Mouse (Mus musculus) kidney, postnatal 25 days (tissue): ENCODE results near the gene Mapkapk3.

ENCODE experiments used
- DNase-seq, 2 experiments: peaks; one replicate each; pipeline ENCODE4 v3.0.0; 2021; ENCODE audit warnings: mixed read lengths in 2 of 2

Gene Mapkapk3

DNA sequence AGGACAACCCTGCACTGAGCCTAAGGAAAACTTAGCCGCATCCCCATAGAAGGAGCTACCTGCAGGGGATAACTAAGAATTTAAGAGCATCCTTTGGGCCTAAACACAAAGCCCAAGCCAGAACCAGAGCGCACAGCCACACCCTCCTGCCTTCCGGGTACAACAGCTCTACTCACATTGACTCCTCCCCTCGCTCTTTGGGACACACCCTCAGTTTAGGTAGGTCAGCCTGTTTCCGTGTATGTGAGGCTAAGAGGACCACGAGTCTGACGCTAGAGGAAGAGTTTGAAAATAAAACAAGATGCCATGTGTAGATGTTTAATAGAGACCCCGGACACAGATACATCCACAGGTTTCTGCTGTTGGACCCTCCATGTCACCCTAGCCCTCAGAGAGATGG, 966 bp downstream of the Mapkapk3 start:
- DNase-seq = peak; percentile 53 to 68

DNA sequence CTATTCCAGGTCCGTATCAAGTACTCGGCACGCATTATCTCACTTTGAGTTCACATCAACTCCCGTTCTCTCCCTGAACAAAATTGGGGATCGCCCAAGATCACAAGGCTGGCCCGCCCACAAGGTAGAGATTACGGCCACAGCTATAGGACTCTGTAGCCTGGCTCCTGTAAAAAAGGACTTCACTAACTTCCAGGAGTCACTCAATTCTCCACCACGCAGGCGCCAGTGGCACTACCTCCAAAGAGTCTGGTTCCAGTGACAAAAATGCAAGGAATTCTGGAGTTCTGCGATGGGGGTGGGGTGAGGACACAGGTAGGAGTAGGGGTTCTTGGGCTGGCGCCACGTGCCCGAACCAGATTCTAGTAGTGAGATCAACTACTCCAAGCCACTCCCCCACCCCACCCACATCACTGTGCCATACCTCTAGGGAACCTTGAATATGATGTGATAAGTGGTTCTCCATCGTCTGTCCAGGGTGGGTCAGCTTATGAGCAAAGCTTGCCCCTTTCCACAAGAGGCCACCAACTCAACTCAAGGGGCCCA, 1.5 kb downstream of the Mapkapk3 start:
- peak in 1 of 2 experiments; percentile 51 for DNase-seq

DNA sequence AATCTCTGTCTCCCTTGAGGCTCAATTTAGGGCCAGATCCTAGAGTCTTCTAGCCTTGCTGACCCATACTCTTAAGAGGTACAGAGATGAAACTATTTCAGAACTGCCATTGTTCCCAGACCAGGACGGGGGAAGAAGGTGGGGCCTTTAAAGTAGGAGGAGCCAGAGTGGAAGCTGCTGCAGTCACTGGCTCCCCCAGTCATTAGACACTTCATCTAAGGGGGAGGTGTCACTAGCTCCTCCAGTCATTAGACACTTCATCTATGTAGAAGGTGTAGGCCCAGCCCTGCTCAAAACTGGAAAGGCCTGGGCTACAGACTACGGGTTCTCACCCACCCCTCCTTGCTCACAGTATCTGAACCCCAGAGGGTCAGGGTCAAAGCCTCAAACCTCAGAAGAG, 2.4 kb downstream of the Mapkapk3 start:
- no peak for DNase-seq

DNA sequence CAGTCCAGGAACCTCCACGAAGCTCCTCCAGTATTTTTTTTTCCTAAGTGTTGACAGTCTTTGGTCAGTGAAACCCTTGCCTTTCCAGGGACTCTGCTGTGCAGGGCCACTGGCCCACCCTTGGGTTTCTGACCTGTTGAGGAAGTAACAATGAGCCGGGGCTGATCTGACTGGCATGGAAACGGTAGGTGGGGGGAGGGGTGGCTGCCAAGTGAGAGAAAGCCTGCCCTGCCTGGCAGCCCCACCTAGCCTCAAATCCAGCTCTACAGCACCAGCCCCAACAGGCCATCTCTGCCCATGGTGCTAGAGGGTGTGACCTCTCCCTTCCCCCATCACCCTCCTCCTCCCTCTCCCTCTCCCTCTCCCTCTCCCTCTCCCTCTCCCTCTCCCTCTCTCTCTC, 4.7 kb downstream of the Mapkapk3 start:
- peak; percentile 68 to 84 for DNase-seq

DNA sequence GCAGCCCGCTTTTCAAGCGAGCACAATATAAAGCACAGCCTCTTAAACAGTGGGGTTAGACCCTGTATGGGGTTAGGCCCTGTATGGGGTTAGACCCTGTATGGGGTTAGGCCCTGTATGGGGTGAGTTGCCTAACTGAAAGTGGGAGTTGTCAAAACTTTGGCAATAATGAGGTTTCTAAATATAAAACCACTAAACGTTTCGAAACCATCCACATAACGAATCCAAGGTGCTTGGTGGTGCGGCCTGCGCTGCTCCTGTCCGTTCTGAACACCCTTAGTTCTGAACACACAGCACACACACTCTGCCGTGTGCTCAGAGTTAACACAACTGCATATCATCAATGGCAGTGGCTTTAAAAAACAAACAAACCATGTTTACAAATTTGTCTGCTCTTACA, 6.7 kb downstream of the Mapkapk3 start:
- DNase-seq = no peak

DNA sequence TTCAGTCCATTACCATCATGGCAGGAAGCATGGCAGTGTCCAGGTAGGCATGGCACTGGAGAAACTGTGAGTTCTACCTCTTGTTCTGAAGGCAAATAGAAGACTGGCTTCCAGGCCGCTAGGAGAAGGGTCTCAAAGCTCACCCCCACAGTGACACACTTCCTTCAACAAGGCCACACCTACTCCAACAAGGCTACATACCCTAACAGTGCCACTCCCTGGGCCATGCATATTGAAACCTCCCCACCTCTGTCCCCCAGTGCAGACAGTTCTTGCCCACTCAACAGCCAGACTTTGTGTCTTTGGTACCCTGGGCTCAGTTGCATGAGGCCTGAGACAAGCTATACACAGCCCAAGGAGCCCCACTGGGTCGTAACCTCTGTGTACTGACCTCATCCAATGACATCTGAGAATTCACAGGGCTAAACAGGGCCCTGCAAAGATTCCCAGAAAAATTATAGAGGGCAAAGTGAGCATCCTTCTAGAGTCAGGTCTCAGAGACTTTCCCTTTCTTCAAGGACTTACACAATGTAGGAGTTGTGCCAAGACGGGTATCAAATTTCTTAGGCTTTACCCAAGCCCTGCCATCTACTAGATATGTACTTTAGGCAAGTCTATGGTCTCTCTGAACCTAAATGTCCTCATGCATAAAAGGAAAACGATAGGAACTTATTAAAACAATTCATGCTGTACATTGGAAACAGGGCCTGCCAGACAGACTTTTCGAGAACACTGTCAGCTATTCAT, 8.3 kb downstream of the Mapkapk3 start:
- DNase-seq = no peak

DNA sequence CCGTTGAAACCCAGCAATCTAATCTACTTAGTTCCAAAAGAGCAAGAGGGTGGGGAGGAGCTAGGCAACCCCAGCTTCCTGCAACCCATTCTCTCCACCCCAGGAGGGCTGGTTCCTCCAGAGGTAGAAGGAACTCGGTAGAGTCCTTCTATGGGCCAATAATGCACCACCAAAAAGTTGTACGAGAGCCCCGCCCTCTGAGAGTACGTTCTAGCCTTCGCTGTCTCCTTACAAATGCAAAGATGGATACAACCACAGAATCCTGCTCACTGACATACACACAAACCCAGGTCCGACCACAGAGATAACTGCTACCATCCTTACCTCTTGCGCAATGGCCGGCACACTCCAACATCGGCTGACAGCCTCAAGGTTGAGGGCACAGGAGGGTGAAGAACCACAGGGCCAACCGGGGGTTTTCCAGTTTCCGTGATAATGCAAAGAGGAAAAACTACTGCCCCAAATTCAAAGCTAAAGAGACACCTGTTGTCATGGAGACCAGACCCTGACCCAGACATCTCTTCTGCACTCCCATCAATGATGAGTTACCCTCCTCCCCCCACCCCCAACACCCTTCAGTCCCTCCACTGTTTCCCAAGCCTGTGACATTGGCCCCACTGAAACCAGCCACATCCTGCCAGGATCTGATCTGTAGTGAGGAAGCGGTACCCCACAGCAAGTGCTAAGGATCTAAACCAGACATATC, 9.2 kb downstream of the Mapkapk3 start:
- DNase-seq = no peak

DNA sequence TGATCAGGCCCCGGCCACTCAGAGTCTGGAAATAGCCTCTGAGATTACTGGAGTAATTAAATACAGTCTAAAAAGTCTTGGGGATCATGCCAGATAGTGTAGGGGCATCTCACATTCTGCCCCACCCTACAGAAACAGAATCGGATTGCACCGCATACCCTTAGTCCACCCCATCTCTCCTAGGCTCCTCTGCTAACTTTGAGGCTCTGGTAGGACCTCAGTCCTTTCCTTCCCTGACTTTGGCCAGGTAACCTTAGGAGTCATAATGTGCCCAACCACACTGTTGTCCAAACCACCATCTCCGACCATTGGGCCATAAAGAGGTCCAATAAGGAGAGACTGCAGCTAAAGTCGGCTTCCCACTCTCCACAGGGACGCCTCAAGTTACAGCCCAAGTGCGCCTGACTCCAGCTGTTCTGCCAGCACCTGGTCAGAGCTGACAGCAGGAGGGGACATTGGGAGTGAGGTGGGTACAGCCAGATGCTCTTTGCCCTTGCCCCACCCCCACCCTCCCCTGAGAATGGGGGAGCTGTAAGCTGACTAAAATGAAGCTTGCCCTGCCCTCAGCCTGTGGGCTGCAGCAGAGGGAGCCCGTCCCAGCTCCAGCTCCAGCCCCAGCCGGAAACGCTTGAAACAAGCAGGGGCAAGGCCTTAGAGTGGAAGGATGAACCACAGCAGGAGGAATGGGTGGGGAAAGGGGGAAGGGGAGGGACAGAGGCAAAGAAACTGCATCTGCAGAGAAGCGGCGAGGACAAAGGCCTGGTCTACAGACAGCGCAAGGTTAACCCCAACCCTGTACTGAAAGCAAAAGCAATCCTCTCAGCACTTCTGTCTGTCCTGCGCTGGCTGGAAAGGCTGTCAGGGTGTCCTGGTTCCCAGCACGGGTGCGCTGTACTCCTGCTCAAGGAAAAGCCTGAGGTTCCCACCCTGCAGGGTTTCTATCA, 10.0 kb downstream of the Mapkapk3 start:
- peak; percentile 47 to 87 for DNase-seq

DNA sequence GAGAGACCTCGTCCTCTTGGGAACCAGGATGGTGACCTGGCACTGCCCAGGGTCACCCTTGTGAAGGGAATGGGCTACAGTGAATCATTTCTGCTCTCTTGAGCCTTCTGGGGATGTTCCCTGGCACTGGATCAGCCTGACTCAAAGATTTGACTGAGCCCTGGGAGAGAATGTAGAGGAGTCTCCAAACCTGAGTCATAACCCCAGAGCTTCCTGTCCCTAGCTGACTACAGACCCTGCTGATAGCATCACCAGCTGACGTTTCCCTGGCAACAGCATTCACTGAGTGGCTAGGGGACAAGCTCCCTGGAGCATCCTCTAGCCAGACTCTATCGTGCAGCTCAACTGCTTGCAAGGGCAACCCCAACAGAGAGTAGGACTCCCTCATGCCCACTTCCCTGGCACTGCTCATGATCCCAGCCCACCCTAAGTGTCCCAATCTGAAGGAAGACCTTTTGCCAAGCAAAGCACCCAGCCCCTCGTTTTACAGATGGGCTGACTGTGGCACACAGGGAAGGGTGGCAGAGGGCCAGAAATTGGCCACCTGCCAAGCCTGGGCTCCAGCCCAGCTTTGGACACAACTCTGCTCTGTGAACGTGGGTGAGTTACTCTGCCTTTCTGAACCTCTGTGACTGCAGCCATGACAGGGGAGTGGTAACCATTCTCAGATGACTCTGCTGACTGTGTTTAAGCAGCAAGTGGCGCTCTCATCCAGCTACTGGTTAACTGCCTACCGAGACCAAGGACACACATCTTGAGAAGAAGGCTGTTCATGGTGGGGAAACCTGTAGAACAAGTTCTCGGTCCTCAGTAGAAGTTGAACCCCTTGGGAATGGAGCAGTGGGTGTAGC, 10.9 kb downstream of the Mapkapk3 start:
- DNase-seq = peak in 1 of 2 experiments; percentile 63

DNA sequence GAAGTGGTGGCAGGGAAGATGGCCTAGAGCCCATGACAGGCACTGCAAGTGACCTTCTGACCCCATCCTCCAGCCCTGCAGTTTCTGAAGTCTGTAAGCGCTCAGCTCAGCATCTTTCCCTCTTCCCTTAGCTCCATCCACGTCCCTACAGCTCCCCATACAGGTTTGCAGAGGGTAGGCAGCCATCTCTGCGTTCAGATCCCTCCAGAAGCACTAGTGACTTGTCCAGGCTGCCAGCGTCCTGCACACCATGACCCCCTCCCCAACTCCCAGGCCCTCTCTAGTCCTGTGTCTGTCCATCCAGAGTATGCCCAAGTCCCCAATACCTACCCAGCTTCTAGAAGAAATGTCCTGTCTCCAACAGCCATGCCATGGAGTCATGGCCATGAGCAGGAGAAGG, 11.6 kb downstream of the Mapkapk3 start:
- no peak for DNase-seq

DNA sequence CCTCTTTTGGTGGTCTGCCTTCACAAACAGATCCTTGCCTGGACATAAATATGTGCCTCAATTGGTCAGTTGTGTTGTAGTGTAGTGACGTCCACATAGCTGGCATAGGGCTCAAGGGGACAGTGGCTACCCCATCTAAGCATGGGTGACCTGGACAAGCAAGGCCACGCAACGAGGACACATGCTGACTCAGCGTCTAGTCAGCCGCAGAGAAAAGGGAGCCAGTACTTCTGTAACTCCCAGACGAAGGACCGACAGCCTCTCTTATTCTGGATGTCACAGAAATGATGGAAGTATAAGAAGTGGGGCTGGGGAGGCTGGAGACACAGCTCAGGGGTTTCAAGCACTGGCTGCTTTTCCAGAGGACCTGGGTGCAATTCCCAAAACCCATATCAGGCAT, 12.1 kb downstream of the Mapkapk3 start:
- DNase-seq = no peak

DNA sequence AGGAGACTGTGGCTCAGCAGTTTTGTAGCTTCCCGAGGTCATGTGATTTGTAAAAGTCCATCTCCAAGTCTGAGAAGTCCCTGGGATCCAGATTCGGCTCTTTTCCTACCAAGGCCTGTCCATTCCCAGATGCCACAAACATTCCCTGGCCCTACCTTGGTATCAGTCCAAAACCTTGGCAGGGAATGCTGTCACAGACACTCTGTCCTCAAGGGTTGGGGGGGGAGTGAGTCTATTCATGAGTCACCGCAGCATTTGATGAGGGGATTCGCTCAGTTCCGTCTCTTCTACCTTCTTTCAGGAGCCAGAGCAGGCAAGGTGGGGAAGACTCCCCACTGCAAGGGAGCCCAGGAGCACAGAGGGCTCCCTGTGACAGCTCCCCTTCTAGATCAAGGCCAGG, 14.0 kb downstream of the Mapkapk3 start:
- no peak for DNase-seq

DNA sequence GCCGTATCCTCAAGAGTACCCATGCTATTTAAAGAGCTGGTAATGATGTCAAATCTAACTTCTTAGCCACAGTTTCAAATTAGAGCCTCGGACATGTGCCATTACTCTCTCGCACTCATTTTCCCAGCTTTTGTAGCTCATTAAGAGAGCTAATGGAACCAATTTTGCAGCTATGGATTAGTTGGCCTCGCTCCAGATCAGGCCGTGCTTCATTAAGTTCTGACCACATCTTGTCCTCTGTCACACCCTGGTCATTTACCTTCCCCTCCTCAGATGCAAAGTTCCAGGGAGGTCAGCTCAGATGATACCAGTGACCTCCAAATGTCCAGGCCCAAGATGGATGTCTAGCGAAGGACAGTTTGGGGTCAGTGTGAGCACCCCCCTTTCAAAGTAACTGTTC, 14.9 kb downstream of the Mapkapk3 start:
- DNase-seq = no peak

DNA sequence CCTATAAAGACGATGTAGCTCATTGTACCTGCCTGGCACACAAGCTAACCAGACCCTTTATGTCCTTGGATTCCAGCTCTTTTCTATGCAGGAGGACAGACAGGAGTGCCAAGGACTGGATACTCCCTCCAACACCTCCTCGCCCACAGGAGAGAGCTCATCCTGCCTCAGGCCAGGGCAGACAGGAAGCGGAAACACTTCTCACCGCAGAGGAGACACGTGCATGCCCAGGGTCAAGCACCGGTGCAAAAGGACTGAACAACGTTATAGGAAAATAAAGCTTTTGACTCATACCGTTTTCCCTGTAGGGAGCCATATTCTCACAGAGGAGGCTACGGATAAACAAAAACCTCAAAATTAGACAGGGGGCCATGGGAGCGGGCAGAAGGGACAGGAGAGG, 16.5 kb downstream of the Mapkapk3 start:
- DNase-seq = no peak

DNA sequence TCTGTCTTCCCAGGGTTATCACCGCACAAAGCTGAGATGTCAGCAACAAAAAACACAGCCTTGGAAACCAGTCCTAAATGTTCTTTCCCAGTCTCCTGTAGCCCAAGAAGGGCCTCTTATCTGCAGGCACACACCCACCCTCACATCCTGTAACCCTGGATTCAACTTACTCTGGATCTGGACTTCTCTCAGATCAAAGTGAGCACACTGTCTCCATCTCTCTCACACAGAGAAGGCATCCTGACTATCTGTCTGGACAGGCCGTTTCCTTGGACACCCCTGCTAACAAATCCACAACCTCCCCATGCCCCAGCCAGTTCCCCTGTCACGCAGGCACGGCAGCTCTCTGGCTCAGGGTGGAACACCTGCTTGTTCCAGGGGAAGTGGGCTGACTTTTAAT, 17.4 kb downstream of the Mapkapk3 start:
- no peak for DNase-seq

DNA sequence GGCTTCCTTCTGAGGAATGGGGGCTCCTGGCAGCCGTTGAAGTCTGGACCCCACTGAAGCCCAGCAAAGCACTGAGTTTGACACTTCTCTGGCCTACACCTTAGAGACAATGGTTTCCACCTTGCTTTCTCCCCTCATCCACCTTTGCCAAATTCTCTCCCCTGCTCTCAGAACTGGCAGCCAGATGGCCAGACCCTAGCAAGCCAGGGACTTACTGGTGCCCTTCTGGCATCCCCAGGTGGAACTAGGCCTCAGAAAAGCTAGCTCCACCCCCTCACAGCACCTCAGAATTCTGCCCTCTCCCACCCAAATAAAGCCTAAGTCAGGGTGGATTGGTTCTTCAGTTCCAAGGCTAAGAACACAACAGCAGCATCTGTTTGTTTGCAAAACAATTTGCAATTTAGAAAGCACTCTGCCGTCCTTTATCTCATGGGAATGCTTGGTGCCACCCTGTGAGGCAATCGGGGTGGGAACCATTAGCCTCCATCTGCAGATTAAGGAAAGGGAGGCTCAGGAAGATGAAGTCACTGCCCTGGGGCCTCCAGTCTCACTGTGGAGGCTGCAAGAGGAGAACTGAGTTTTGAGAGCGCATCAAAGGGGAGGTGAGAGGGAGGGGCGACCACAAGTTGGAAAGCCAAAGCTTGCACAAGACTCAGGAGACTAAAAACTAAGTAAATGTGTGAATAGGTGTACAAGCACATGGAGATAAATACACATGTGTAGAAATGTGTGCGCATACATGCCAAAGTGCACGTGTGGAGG, 18.3 kb downstream of the Mapkapk3 start:
- no peak for DNase-seq

DNA sequence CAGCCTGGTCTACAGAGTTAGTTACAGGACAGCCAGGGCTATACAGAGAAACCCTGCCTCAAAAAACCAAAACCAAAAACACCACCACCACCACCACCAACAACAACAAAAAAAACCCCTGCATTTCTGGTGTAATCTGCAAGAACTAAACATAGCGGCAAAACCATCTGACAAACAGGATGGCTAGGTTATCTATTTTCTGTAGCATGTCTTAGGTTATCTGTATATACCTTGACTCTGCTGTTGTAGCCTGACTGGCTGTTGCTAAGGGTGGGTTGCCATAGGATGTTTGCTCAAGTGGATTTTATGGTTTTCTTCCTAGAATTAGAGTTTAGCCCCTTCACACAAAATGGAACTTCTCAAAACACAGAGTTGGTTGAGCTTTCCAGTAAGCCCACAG, 19.9 kb downstream of the Mapkapk3 start:
- DNase-seq = no peak

DNA sequence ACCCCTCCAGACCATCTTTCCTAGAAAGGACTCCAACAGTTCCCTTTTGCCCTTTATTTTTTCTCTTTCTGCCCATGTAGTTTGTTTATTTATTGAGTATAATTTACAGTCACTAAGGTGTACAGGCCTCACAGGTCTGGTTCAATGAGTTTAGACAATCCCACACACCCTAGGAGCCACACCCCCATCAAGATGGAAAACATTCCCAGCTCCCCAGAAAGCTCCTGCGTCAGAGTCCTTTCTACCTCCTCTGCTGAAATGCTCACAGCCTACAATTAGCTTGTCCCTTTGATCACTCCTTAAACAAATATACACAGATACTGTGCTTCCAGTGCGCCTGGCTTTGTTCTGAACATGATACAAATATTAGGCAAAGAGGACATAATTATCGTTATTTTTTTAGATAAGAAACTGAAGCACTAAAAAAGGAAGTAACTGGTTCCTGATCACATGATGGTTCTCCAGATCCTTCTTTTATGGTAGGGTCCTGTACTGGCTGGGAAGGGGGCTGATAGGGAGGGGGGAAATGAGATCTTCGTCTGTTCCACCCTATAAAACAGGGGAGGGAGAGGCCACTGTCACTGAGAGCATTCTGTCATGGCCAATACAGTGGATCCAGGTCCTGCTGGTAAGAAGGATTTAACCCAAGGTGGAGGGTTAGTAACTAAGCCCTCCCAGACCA, 21.8 kb downstream of the Mapkapk3 start:
- DNase-seq = no peak

DNA sequence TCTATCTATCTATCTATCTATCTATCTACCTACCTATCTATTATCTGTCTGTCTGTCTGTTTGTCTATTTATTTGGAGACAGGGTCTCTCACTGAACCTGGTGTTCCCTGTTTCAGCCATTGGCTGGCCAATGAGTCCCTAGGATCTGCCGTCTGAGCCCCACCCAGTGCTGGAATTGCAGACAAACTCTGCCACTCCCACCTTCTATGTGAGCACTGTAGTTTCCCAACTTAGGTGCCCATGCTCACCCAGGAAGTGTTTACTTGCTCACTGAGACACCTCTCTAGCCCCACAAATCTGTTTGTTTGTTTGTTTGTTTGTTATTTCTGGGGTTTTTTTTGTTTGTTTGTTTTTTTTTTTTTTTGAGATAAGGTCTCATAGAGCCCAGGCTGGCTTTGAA, 22.6 kb downstream of the Mapkapk3 start:
- DNase-seq = no peak

DNA sequence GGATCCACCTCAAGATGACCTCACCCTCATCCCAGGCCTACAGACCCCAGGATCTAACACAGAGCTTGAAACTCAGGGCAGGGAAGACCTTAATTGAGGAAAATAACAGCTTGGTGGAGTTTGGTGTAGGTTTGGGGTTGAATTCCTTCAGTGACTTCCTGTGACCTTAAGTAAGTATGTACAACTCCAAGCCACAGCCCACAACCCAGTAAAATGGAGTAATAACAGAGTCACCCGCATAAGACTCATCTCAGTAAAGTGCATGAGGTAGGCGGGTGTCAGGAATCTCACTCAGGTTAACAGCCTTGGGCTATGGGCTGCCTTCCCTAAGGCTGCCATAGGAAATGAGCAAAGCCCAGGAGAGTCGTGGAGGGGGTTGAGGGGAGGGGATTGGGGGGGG, 24.9 kb downstream of the Mapkapk3 start:
- DNase-seq = no peak

DNA sequence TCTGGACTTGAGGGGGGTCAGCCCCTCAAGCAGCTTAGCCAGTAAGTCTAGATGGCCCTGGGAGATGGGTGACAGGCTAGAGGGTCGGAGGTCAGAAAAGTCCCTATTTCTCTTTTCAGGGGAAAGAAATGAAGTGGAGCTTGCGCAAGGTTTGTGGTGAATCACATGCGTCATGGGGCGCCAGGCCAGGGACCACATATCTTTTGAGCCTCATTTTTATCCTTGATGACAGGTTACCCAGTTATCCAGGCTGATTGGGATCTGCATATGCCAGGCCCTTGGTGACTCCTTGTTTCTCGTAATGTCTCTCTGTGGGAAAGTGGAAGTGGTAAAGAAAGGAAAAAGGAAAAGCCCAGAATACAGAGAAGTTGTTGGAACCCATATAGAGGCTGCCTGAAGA, 25.8 kb downstream of the Mapkapk3 start:
- DNase-seq = peak in 1 of 2 experiments; percentile 24
